8 mouse cellular contexts compared by ENCODE assay signal in genomic region chr11:5061413-5062139, GRCm38 (mm10). TPM values are rescaled to one million over a fixed set of nuclear protein-coding genes. Genes with fewer than 3 reads are reported as not detected.
DNase-seq lines count a peak whose midpoint lies in the region; ATAC-seq and TF ChIP-seq lines count a peak whose summit lies in the region.

No protein-coding gene starts in this region.

- H3K9ac ChIP-seq in heart, embryonic 13.5 days = peak overlapping the region; percentile 75
- H3K9ac ChIP-seq in kidney, postnatal 0 days (ENCODE audit: low read depth, low read length) = peak overlapping the region; percentile 49

- DNase-seq in A20 (ENCODE audit: low read depth, low spot score) = peak; percentile 55
- DNase-seq in fibroblast of lung, adult 2 months (ENCODE audit: low read depth) = peak; percentile 92
- DNase-seq in kidney, postnatal 0 days (ENCODE audit: low spot score) = peak; percentile 91
- peak; percentile 85 for DNase-seq in liver
- DNase-seq in monocyte, adult 2 months (ENCODE audit: low read depth in 1 of 2, low spot score in 2 of 2) = peak; percentile 84 to 90
- DNase-seq in splenic B cell, adult 2 months (ENCODE audit: low read depth, low spot score) = peak; percentile 84

- peaks cover 22% of the 10 kb centered on the region for H3K4me1 ChIP-seq in bone marrow macrophage, adult 2 months (ENCODE audit: control insufficient read depth, insufficient read depth, low read length)
- peaks cover 74% of the 10 kb centered on the region for H3K4me1 ChIP-seq in heart, embryonic 13.5 days
- peaks cover 35% of the 10 kb centered on the region for H3K4me1 ChIP-seq in kidney, postnatal 0 days (replicated peaks; ENCODE audit: insufficient read depth, low read length)

- peak overlapping the region; percentile 89 for H3K4me2 ChIP-seq in heart, embryonic 13.5 days
- H3K4me2 ChIP-seq in kidney, postnatal 0 days (ENCODE audit: low read length) = peak overlapping the region; percentile 77

- no peaks in the 10 kb centered on the region for H3K9me3 ChIP-seq in heart, embryonic 13.5 days
- no peaks in the 10 kb centered on the region for H3K9me3 ChIP-seq in kidney, postnatal 0 days (replicated peaks; ENCODE audit: low read length)

- TF ChIP-seq POLR2A in bone marrow macrophage, adult 2 months (IDR thresholded peaks at IDR 0.05; ENCODE audit: borderline replicate concordance, low read depth, low read length) = no peak

- peaks cover 9% of the 10 kb centered on the region for H3K36me3 ChIP-seq in heart, embryonic 13.5 days
- H3K36me3 ChIP-seq in kidney, postnatal 0 days (ENCODE audit: insufficient read depth, low read length) = no peaks in the 10 kb centered on the region
- no peaks in the 10 kb centered on the region for H3K36me3 ChIP-seq in splenic B cell, adult 2 months (ENCODE audit: control insufficient read depth, insufficient read depth, low read length, poor library complexity, severe bottlenecking)

- H3K4me3 ChIP-seq in bone marrow macrophage, adult 2 months (ENCODE audit: insufficient read depth, low read length) = peak overlapping the region; percentile 45
- H3K4me3 ChIP-seq in heart, embryonic 13.5 days = peak overlapping the region; percentile 50
- peak overlapping the region; percentile 36 for H3K4me3 ChIP-seq in kidney, postnatal 0 days (replicated peaks; ENCODE audit: low read depth, low read length)

- H3K27me3 ChIP-seq in heart, embryonic 13.5 days (replicated peaks) = peaks cover 78% of the 10 kb centered on the region
- H3K27me3 ChIP-seq in kidney, postnatal 0 days (ENCODE audit: insufficient read depth, low read length) = peaks cover 7% of the 10 kb centered on the region
- H3K27me3 ChIP-seq in splenic B cell, adult 2 months (ENCODE audit: control insufficient read depth, insufficient read depth, low read length, poor library complexity, severe bottlenecking) = no peaks in the 10 kb centered on the region

- 2% methylated on average over 62 of the region's 62 CpGs for WGBS in heart, embryonic 13.5 days
- 4% methylated on average over 59 of the region's 62 CpGs for WGBS in kidney, postnatal 0 days

- no peak for TF ChIP-seq CTCF in bone marrow macrophage, adult 2 months (IDR thresholded peaks at IDR 0.05; ENCODE audit: low read depth, low read length)
- TF ChIP-seq CTCF in kidney, postnatal 0 days (IDR thresholded peaks at IDR 0.05; ENCODE audit: low read depth) = no peak

- ATAC-seq in heart, embryonic 13.5 days (ENCODE audit: extremely low read depth, insufficient number of reproducible peaks, low FRiP score, low TSS enrichment) = peak; percentile 65
- peak; percentile 51 for ATAC-seq in kidney, postnatal 0 days (replicated peaks; ENCODE audit: low FRiP score, low read depth)

- no peak overlapping the region for H3K27ac ChIP-seq in bone marrow macrophage, adult 2 months (ENCODE audit: insufficient read depth, low read depth, low read length)
- no peak overlapping the region for H3K27ac ChIP-seq in heart, embryonic 13.5 days (replicated peaks)
- no peak overlapping the region for H3K27ac ChIP-seq in kidney, postnatal 0 days

RNA-seq across cellular contexts. Expression of gene Gas2l1, which starts 3.6 kb away (rescaled TPM):
- polyA plus RNA-seq in bone marrow macrophage, adult 2 months (2012; ENCODE audit: insufficient read depth, insufficient read length, missing spikeins) = 42.0 and 44.9 TPM in 2 replicates
- 21.0 TPM in 2 replicates for polyA plus RNA-seq in heart, embryonic 13.5 days (2015; fragmentation: Nextera tagmentation; extraction: Ambion mirVana)
- 27.2 and 30.3 TPM in 2 replicates for polyA plus RNA-seq in kidney, postnatal 0 days (2015; fragmentation: Nextera tagmentation; extraction: Ambion mirVana)

RNA-seq across cellular contexts. Expression of gene Rasl10a, which starts 3.6 kb away (rescaled TPM):
- polyA plus RNA-seq in bone marrow macrophage, adult 2 months (2012; ENCODE audit: insufficient read depth, insufficient read length, missing spikeins) = not detected in 2 replicates
- polyA plus RNA-seq in heart, embryonic 13.5 days (2015; fragmentation: Nextera tagmentation; extraction: Ambion mirVana) = 0.59 and 0.70 TPM in 2 replicates
- 1.9 and 2.7 TPM in 2 replicates for polyA plus RNA-seq in kidney, postnatal 0 days (2015; fragmentation: Nextera tagmentation; extraction: Ambion mirVana)

RNA-seq across cellular contexts. Expression of gene Rhbdd3, which starts 37.1 kb away (rescaled TPM):
- 15.0 and 20.6 TPM in 2 replicates for polyA plus RNA-seq in bone marrow macrophage, adult 2 months (2012; ENCODE audit: insufficient read depth, insufficient read length, missing spikeins)
- 28.2 and 34.3 TPM in 2 replicates for polyA plus RNA-seq in heart, embryonic 13.5 days (2015; fragmentation: Nextera tagmentation; extraction: Ambion mirVana)
- polyA plus RNA-seq in kidney, postnatal 0 days (2015; fragmentation: Nextera tagmentation; extraction: Ambion mirVana) = 26.8 and 28.3 TPM in 2 replicates

RNA-seq across cellular contexts. Expression of gene Ewsr1, which starts 37.5 kb away (rescaled TPM):
- polyA plus RNA-seq in bone marrow macrophage, adult 2 months (2012; ENCODE audit: insufficient read depth, insufficient read length, missing spikeins) = 433 and 488 TPM in 2 replicates
- 435 and 450 TPM in 2 replicates for polyA plus RNA-seq in heart, embryonic 13.5 days (2015; fragmentation: Nextera tagmentation; extraction: Ambion mirVana)
- 477 and 504 TPM in 2 replicates for polyA plus RNA-seq in kidney, postnatal 0 days (2015; fragmentation: Nextera tagmentation; extraction: Ambion mirVana)
